Mouse (Mus musculus) splenic B cell, adult 2 months (primary cell): ENCODE data around the gene Ing2.

Experiments
- DNase-seq: peaks from one replicate; pipeline ENCODE4 v3.0.0-alpha.2; 2011; ENCODE audit warnings: low read depth, low spot score
- H3K27me3 ChIP-seq: 2 replicates; pipeline ENCODE4 v1.6.1; 2012; ENCODE audit warnings: mild to moderate bottlenecking, low read length, moderate library complexity, mixed read lengths; ENCODE audit not compliant: control insufficient read depth, poor library complexity, insufficient read depth, severe bottlenecking
- H3K36me3 ChIP-seq: 2 replicates; pipeline ENCODE4 v1.6.1; 2012; ENCODE audit warnings: mild to moderate bottlenecking, low read length, moderate library complexity, mixed read lengths; ENCODE audit not compliant: control insufficient read depth, poor library complexity, insufficient read depth, severe bottlenecking

Ing2 gene

GRCm38 (mm10) chr8:47659463-47659862 lies 15.9 kb downstream of the Ing2 start:
- Histone ChIP-seq H3K27me3 (no peaks in the 10 kb centered on the region), H3K36me3 (no peaks in the 10 kb centered on the region; the same call in 1 of the 2 replicates)
- no peak for DNase-seq

DNA sequence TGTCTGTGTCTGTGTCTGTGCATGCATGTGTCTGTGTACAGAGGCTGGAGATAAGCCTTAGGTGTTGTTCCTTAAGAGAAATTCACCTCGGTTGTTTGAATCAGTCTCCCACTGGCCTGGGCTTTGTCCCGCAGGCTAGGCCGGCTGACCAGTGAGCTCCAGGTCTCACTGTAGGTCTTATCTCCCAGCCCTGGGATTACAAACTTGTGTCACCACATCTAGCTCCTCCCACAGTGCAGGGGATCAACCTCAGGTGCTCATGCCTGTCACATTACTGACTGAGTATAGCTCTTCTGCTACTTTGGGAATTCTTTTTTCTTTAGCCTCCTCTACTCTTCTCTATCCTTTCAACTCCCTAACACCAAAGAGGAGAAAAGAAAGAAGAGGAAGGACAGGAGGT lies 20.9 kb downstream of the Ing2 start:
- DNase-seq: no peak
- no peaks in the 10 kb centered on the region; the same call in 1 of the 2 replicates for H3K36me3 ChIP-seq
- H3K27me3 ChIP-seq: no peaks in the 10 kb centered on the region

DNA sequence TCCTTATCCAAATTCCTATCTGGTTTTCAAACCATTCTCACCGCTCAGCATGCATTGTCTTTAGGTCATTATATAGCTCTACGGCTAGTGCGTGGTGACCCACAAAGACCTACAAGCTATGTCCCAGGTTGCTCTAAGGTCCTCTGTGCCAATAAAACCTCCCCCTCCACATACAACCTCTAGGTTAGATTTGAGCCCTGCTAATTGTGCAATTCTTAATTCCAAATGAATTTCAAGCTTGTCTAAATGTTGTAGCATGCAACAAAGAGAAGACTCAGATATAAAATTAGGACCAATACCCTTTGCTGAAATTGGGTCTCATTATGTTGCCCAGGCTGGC lies 22.6 kb downstream of the Ing2 start:
- DNase-seq: no peak
- no peaks in the 10 kb centered on the region for H3K27me3 ChIP-seq
- H3K36me3 ChIP-seq: no peaks in the 10 kb centered on the region; the same call in 1 of the 2 replicates

DNA sequence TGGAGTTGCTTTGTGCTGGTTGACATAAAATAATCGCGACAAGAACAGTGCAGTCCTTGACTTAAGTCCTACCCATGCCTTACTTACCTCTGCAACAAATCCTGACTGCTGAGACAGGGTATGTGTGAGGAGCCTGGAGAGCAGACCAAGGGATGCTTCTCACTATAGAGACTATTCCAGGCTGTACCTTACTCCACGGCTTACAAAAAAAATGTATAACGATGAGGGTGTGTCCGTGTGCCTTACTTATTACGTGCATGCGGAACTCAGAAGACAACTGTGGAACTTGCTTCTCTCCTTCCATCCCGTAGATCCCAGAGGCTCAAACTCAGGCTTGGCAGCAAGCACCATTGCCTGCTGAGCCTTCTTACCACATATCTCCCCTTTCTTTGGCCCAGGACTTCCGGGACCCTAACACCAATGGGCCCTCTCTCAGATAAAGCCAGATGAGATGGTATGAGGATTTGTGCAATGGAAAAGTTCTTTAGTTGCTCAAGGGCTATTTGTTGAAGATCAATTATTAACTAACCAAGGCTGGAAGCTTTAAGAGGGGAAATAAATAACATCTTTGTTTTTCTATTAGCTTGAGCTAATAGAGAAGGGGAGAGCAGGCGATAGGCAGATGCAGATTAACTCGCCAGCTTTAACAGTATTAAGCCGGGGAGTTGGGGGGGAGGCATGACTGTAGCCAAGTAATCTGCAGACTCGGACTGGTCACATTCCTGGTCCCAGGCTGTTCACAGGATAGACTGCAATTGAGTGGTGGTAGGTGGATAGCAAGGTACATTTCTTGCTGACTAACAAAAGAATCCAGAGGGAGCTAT lies 23.2 kb downstream of the Ing2 start:
- no peaks in the 10 kb centered on the region for H3K27me3 ChIP-seq
- no peaks in the 10 kb centered on the region; the same call in 1 of the 2 replicates for H3K36me3 ChIP-seq
- DNase-seq: no peak

GRCm38 (mm10) chr8:47650853-47651252 lies 24.5 kb downstream of the Ing2 start:
- Histone ChIP-seq H3K36me3 (no peaks in the 10 kb centered on the region), H3K27me3 (no peaks in the 10 kb centered on the region)
- no peak for DNase-seq

DNA sequence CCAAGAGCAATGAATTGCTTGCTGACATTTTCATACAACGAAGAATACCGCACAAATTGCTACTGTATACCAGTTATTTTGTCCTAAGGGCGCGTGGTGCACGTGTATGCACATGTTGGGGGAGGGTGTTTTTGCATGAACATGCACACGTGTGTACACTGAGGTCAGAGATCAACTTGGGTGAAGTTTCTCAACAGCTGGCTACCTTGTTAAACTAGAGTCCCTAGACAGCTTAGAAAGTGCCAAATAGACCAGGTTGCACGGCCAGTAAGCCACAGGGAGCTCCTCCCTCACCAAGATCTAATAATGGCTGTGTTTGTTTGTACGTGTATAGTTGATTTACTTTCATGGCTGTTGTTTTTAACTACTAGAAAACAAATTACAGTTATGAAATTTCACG lies 25.8 kb downstream of the Ing2 start:
- DNase-seq: no peak
- Histone ChIP-seq H3K36me3 (no peaks in the 10 kb centered on the region), H3K27me3 (no peaks in the 10 kb centered on the region)

DNA sequence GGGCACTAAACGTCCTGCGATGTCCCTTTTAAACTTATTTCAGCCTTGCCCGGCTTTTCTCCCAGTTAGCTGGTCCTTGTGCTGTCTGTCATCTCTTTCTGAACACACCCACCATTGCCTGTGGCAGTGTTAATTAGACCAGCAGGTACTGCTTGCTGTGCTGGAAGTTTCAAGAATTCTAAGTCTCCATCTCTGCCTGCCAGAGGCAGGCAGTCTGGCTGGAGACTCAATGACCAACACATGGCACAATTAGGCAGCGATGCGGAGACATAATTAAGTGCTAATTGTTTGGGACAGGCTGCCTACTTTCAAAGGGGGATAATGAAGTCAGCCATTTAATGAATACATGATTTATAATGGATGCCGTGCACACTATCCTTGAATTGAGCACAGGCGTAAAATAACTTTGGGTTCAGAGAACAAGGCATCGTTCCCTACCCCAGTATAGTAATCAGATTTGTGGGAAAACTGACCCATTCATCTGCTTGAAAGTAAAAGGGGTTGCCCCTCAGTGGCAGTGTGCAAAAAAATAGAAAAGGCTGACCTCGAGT lies 32.8 kb downstream of the Ing2 start:
- no peaks in the 10 kb centered on the region for H3K27me3 ChIP-seq
- no peak for DNase-seq

DNA sequence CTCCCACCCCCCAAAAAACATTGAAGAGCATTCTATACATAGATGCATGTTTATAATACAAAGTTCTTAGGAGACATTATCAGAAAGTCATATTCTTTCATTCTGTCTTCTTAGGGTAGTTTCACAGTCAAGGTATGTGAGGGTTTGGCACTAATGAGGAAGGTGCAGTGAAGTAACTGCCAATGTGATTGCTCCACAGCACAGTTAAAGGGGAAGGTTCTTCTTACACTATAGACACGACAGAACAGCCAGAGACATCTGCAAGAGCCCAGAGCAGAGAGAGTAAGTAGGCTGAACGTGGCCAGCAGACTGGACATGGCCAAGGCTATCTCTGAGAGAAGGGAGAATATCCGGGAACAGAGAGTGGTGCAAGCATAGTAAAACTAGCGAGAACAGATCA lies 38.2 kb downstream of the Ing2 start:
- H3K36me3 ChIP-seq: no peaks in the 10 kb centered on the region
- H3K27me3 ChIP-seq: no peaks in the 10 kb centered on the region
- DNase-seq: no peak

More for the DNA sequence above, 32.8 kb downstream of the Ing2 start:
- H3K36me3 ChIP-seq: no peaks in the 10 kb centered on the region

DNA sequence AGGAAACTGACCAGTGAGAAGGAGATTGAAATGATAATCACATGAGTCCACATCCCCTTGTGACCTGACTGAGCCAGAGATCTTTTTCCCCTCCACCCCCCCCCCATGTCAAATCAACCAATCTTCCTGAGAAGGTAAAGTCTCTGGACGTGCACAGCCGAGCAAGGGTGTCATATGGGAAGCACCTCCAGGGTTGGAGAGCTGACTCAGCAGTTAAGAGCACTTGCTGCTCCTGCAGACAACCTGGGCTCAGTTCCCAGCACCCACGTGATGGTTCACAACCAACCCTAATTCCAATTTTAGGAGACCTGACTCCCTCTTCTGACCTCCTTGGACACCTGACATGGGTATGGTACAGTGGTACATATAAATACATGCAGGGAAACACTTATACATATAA lies 39.3 kb downstream of the Ing2 start:
- Histone ChIP-seq H3K36me3 (no peaks in the 10 kb centered on the region), H3K27me3 (no peaks in the 10 kb centered on the region)
- no peak for DNase-seq

DNA sequence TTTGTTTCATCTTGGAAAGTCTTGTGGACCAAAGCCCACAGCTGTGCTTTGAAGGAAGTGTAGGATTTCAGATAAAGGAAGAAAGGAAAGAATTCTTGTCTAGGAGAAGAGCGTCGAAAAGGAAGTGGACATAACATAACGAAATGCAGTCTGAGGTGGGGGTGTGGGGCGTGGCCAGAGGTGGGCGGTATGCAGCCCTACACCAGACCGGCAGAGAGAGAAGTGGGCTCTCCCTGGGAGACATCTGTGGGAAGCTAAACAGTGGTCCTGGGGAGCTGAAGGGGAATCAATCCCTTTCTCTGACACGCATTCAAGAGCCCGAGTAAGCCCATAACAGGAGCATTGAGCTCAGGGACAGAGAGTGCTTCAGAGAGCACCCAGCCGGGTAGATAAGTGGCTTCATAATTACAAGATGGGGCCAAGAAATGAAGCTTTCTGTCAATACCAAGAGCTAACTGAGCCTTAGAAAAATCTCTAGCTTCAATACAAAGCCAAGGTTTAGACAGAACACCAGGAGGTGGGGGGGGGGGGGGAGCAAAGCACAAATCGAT lies 40.5 kb downstream of the Ing2 start:
- H3K27me3 ChIP-seq: no peaks in the 10 kb centered on the region
- no peaks in the 10 kb centered on the region for H3K36me3 ChIP-seq
- DNase-seq: no peak

- no peak for DNase-seq
- no peaks in the 10 kb centered on the region for H3K36me3 ChIP-seq
Measured at GRCm38 (mm10) chr8:47621144-47621543, 54.2 kb downstream of the Ing2 start.

More at GRCm38 (mm10) chr8:47621144-47621543, 54.2 kb downstream of the Ing2 start:
- 0 out of 2 replicates have a peak, but pooled peaks cover 3% of the 10 kb centered on the region for H3K27me3 ChIP-seq
